Mouse (Mus musculus): ENCODE measurements around the gene Dmrta2. TPM values are rescaled to one million over a fixed set of nuclear protein-coding genes. Genes with fewer than 3 reads are reported as not detected.

The Dmrta2 gene
- polyA plus RNA-seq, 1 experiment from 2014 or later = not detected

DNA sequence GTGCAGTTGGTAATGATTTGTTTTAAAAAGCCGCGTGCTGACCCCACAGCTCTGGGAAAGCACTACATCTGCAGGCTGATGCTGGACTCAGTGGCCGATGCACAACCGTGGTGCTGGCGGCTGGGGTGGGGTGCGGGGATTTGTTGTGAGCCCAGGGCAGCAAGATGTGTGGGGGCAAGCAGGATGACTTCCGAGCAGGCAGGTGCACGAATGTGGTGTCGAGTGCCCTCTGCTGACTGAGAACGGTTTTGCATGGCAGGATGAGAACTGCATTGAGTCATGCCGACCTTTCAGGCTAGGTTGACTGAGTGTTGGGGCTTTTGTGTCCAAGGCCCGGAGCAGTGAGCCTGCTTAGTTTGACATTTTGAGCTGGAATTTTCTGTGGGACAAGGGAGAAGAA, 42.4 kb downstream of the Dmrta2 start:
- peak; percentile 74 for DNase-seq (ENCODE audit: low spot score)

DNA sequence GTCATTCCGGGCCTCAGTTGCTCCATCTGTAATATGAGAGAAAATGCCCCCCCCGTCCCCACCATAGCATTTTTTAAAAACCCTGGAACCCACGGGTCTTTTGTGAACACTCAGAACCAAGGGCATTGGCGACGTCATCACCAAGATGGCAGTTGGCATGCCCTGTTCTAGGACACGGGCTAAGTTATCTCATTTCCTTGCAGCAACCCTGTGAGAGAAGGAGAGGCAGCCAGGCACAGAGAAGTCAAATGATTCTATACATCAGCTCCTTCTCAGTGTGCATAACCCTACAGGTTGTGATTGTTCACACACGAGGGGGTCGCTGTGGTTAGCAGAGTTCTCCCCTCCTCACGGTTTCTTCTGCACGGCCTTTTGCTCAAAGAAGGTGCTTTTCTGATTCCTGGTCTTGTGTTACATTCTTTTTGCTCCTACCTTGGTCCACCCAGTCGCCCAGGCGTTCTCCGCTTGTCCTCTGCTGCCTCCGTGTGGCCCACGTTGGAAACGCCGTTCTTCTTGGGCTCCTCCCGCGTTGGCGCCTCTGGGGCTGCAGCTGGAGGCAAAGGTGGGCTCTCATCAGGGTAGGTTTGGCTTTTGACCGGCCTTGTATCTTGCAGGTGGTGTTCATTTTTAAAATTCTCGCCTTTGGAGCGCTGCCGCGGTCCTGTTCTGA, 44.2 kb downstream of the Dmrta2 start:
- DNase-seq (ENCODE audit: low spot score) = peak; percentile 66

DNA sequence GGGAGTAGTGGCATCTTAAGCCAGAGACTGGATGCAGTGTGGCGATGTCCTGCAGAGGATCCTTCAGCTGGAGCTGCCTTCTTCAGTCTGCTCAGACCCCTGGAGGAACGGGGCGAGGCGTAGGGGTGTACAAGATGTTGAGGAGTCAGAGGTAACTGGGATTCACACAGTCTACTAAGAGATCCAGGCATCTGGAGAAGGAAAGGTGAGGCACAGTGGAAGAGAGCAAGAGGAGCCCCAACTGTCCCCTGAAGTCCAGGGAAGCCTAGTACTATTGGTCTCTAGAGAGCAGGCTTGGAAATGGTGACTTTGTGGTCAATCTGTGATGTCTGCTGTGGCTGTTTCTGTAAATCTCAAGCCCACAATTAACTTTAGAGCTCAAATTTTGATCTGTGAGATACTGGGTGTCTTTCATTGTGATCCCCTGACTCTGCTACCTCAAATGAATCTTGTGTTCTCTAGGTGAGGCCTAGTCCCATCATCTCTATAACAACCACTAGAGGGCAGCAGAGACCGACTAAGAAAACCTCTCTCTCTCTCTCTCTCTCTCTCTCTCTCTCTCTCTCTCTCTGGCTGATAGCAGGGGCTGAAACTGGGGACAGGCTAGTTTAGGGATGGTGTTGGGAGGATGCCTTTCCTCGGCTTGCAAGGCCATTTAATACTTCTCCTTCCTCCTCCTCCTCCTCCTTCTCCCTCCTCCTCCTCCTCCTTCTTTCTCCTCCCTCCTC, 50.8 kb downstream of the Dmrta2 start:
- peak; percentile 51 for DNase-seq (ENCODE audit: low spot score)

DNA sequence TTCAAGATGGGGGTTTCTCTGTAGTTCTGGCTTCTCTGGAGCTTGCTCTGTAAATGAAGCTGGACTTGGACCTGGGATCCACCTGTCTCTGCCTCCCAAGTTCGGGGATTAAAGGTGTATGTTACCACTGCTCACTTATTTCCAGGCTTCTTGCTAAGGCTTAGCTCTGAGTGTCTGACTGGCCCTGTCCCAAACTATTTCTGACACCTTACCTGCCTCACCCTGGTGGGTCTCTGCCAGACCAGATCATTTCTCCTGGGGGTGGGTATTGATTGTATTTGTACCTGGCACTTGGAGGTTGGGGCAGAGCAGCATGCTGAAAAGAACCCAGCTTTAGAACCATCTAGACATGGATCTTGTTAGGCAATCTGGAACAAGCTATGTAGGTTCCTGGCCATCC, 51.6 kb downstream of the Dmrta2 start:
- DNase-seq (ENCODE audit: low spot score) = no peak
